In genomic region chr2:163637655-163638266, GRCm38 (mm10) we compare ENCODE assay signal across 16 mouse cellular contexts. TPM values are rescaled to one million over a fixed set of nuclear protein-coding genes. Genes with fewer than 3 reads are reported as not detected.
A peak's percentile ranks its signal among the peaks of the same experiment; 100 is the strongest.
DNase-seq lines count a peak whose midpoint lies in the region; ATAC-seq and TF ChIP-seq lines count a peak whose summit lies in the region.
"Had no signal": no experiment of that assay in that cellular context is flagged by ENCODE, and none has a peak within 500 bp of the region (broad histone marks: within the 10 kb centered on the region; RNA-seq: fewer than 3 reads in every experiment).

No protein-coding gene starts in this region.

- DNase-seq in heart, postnatal 36 days = no peak
- DNase-seq in stomach, postnatal 0 days (ENCODE audit: low spot score) = no peak
- peak; percentile 48 for DNase-seq in yolk sac, embryonic 10.5 days (ENCODE audit: low spot score)
- DNase-seq in adrenal gland, postnatal 10 days = no peak
- DNase-seq: cerebellum, postnatal 25 days; kidney, adult 18-20 months; lung, adult 2 months; thymus, postnatal 36 days had no signal

- H3K4me1 ChIP-seq in heart, embryonic 14.5 days (ENCODE audit: control insufficient read depth in 2 of 2, insufficient read depth in 2 of 2, low read length in 2 of 2) = peaks cover 12 to 51% of the 10 kb centered on the region in 2 experiments
- 0 out of 2 replicates have a peak, but pooled peaks cover 17% of the 10 kb centered on the region for H3K4me1 ChIP-seq in stomach, embryonic 15.5 days
- no peaks in the 10 kb centered on the region for H3K4me1 ChIP-seq in stomach, postnatal 0 days (replicated peaks; ENCODE audit: control insufficient read depth, insufficient read depth)
- H3K4me1 ChIP-seq in intestine, embryonic 16.5 days (ENCODE audit: control insufficient read depth, insufficient read depth, low read length) = peaks cover 32% of the 10 kb centered on the region

- TF ChIP-seq CTCF in stomach, postnatal 0 days (IDR thresholded peaks at IDR 0.05; ENCODE audit: low read depth) = no peak

- TF ChIP-seq EP300 in stomach, postnatal 0 days (optimal IDR thresholded peaks at IDR 0.05) = no peak

- H3K4me3 ChIP-seq in heart, embryonic 14.5 days (ENCODE audit: control insufficient read depth in 1 of 2, insufficient read depth in 1 of 2, low read depth in 1 of 2, low read length in 2 of 2) = no peak overlapping the region
- no peak overlapping the region for H3K4me3 ChIP-seq in stomach, embryonic 15.5 days (replicated peaks)
- H3K4me3 ChIP-seq in stomach, postnatal 0 days (ENCODE audit: low read depth, low read length) = no peak overlapping the region
- H3K4me3 ChIP-seq in intestine, embryonic 16.5 days (ENCODE audit: low read length) = peak overlapping the region; percentile 21; the same call in 1 of the 2 replicates
- H3K4me3 ChIP-seq: embryonic facial prominence, embryonic 12.5 days; forebrain, embryonic 12.5 days; hindbrain, embryonic 10.5 days; midbrain, embryonic 12.5 days had no signal

- no peaks in the 10 kb centered on the region for H3K9me3 ChIP-seq in heart, embryonic 14.5 days (ENCODE audit: control insufficient read depth, low read length)
- no peaks in the 10 kb centered on the region for H3K9me3 ChIP-seq in stomach, embryonic 15.5 days
- no peaks in the 10 kb centered on the region for H3K9me3 ChIP-seq in stomach, postnatal 0 days (ENCODE audit: control insufficient read depth, low read length)
- H3K9me3 ChIP-seq in intestine, embryonic 16.5 days (ENCODE audit: control insufficient read depth, low read length) = no peaks in the 10 kb centered on the region
- H3K9me3 ChIP-seq: embryonic facial prominence, embryonic 12.5 days; forebrain, embryonic 12.5 days; hindbrain, embryonic 10.5 days; midbrain, embryonic 12.5 days had no signal

- H3K4me2 ChIP-seq in heart, embryonic 14.5 days (ENCODE audit: low read length) = peak overlapping the region; percentile 53
- H3K4me2 ChIP-seq in stomach, embryonic 15.5 days = no peak overlapping the region
- H3K4me2 ChIP-seq in stomach, postnatal 0 days (replicated peaks; ENCODE audit: low read depth) = no peak overlapping the region
- H3K4me2 ChIP-seq in intestine, embryonic 16.5 days (ENCODE audit: low read depth, low read length) = peak overlapping the region; percentile 24; the same call in 1 of the 2 replicates
- H3K4me2 ChIP-seq: embryonic facial prominence, embryonic 12.5 days; forebrain, embryonic 12.5 days; midbrain, embryonic 12.5 days had no signal

- under 1% methylated on average over 5 of the region's 5 CpGs for WGBS in heart, embryonic 14.5 days
- 43% methylated on average over 5 of the region's 5 CpGs for WGBS in stomach, embryonic 15.5 days
- 44% methylated on average over 5 of the region's 5 CpGs for WGBS in stomach, postnatal 0 days
- 30% methylated on average over 5 of the region's 5 CpGs for WGBS in intestine, embryonic 16.5 days

- 0 out of 2 replicates have a peak, but pooled peaks have one; percentile 42 for ATAC-seq in heart, embryonic 14.5 days (ENCODE audit: insufficient number of reproducible peaks, insufficient read depth, low FRiP score, low read depth)
- no peak; the same call in 1 of the 2 replicates for ATAC-seq in stomach, embryonic 15.5 days (ENCODE audit: insufficient read depth, low FRiP score, low read depth)
- no peak for ATAC-seq in stomach, postnatal 0 days (ENCODE audit: low FRiP score, low TSS enrichment)
- peak; percentile 82 for ATAC-seq in intestine, embryonic 16.5 days
- ATAC-seq: Patski had no signal

- H3K9ac ChIP-seq in heart, embryonic 14.5 days (ENCODE audit: low read length) = peak overlapping the region; percentile 62
- no peak overlapping the region for H3K9ac ChIP-seq in stomach, embryonic 15.5 days
- H3K9ac ChIP-seq in stomach, postnatal 0 days (ENCODE audit: low read length) = no peak overlapping the region
- no peak overlapping the region for H3K9ac ChIP-seq in intestine, embryonic 16.5 days (ENCODE audit: low read depth, low read length)
- H3K9ac ChIP-seq: embryonic facial prominence, embryonic 12.5 days; forebrain, embryonic 12.5 days; midbrain, embryonic 12.5 days had no signal

- H3K36me3 ChIP-seq in heart, embryonic 14.5 days (ENCODE audit: control insufficient read depth, insufficient read depth, low read length) = peaks cover 63% of the 10 kb centered on the region
- peaks cover 8% of the 10 kb centered on the region; the same call in 1 of the 2 replicates for H3K36me3 ChIP-seq in stomach, embryonic 15.5 days
- 0 out of 2 replicates have a peak, but pooled peaks cover 6% of the 10 kb centered on the region for H3K36me3 ChIP-seq in stomach, postnatal 0 days (ENCODE audit: control insufficient read depth, insufficient read depth, low read length)
- peaks cover 6% of the 10 kb centered on the region; the same call in 1 of the 2 replicates for H3K36me3 ChIP-seq in intestine, embryonic 16.5 days (ENCODE audit: control insufficient read depth, insufficient read depth, low read length)

- H3K27ac ChIP-seq in heart, embryonic 14.5 days (replicated peaks in 1 of 2; ENCODE audit: control insufficient read depth in 1 of 2, insufficient read depth in 1 of 2, low read depth in 2 of 2, low read length in 2 of 2) = peak overlapping the region; percentile 78 to 84
- H3K27ac ChIP-seq in stomach, embryonic 15.5 days = peak overlapping the region; percentile 59; the same call in 1 of the 2 replicates
- H3K27ac ChIP-seq in stomach, postnatal 0 days (replicated peaks) = no peak overlapping the region
- H3K27ac ChIP-seq in intestine, embryonic 16.5 days (ENCODE audit: low read length) = peak overlapping the region; percentile 79
- H3K27ac ChIP-seq: embryonic facial prominence, embryonic 12.5 days; forebrain, embryonic 12.5 days; hindbrain, embryonic 10.5 days; midbrain, embryonic 12.5 days had no signal

- H3K27me3 ChIP-seq in heart, embryonic 14.5 days (ENCODE audit: control insufficient read depth, insufficient read depth, low read length) = no peaks in the 10 kb centered on the region
- no peaks in the 10 kb centered on the region for H3K27me3 ChIP-seq in stomach, embryonic 15.5 days (replicated peaks)
- H3K27me3 ChIP-seq in stomach, postnatal 0 days (ENCODE audit: control insufficient read depth, insufficient read depth, low read length) = no peaks in the 10 kb centered on the region
- no peaks in the 10 kb centered on the region for H3K27me3 ChIP-seq in intestine, embryonic 16.5 days (replicated peaks; ENCODE audit: control insufficient read depth, insufficient read depth, low read length)
- H3K27me3 ChIP-seq: embryonic facial prominence, embryonic 12.5 days; forebrain, embryonic 12.5 days; midbrain, embryonic 12.5 days; Patski had no signal

- intact Hi-C loops in heart, postnatal 36 days (cut with DNase I) = no loop called here

RNA-seq across cellular contexts. Expression of gene Serinc3, which starts 7.2 kb away (rescaled TPM):
- 76.5 and 79.0 TPM in 2 replicates for polyA plus RNA-seq in heart, embryonic 14.5 days (2014; fragmentation: Nextera tagmentation; extraction: Ambion mirVana)
- total RNA-seq in heart, postnatal 36 days (2021) = 100 to 1,000 TPM; 316 to 421 TPM
- polyA plus RNA-seq in stomach, embryonic 15.5 days (2015; fragmentation: Nextera tagmentation; extraction: Ambion mirVana) = 46.3 and 49.1 TPM in 2 replicates
- 35.8 and 36.4 TPM in 2 replicates for polyA plus RNA-seq in stomach, postnatal 0 days (2015; fragmentation: Nextera tagmentation; extraction: Ambion mirVana)
- polyA plus RNA-seq in intestine, embryonic 16.5 days (2015; fragmentation: Nextera tagmentation; extraction: Ambion mirVana) = 55.4 and 57.1 TPM in 2 replicates
- 100 to 1,000 TPM; 350 to 392 TPM for total RNA-seq in adrenal gland, postnatal 10 days (2021)

RNA-seq across cellular contexts. Expression of gene Pkig, which starts 20.4 kb away (rescaled TPM):
- polyA plus RNA-seq in heart, embryonic 14.5 days (2014; fragmentation: Nextera tagmentation; extraction: Ambion mirVana) = 324 and 359 TPM in 2 replicates
- total RNA-seq in heart, postnatal 36 days (2021) = 100 to 1,000 TPM; 221 to 229 TPM
- 105 and 117 TPM in 2 replicates for polyA plus RNA-seq in stomach, embryonic 15.5 days (2015; fragmentation: Nextera tagmentation; extraction: Ambion mirVana)
- polyA plus RNA-seq in stomach, postnatal 0 days (2015; fragmentation: Nextera tagmentation; extraction: Ambion mirVana) = 60.9 and 66.3 TPM in 2 replicates
- 115 and 122 TPM in 2 replicates for polyA plus RNA-seq in intestine, embryonic 16.5 days (2015; fragmentation: Nextera tagmentation; extraction: Ambion mirVana)
- 10 to 100 TPM; 46.9 to 60.8 TPM for total RNA-seq in adrenal gland, postnatal 10 days (2021)

RNA-seq across cellular contexts. Expression of gene Ttpal, which starts 35.6 kb away (rescaled TPM):
- polyA plus RNA-seq in heart, embryonic 14.5 days (2014; fragmentation: Nextera tagmentation; extraction: Ambion mirVana) = 23.7 and 24.2 TPM in 2 replicates
- total RNA-seq in heart, postnatal 36 days (2021) = 10 to 100 TPM in 1 of 2 experiments, 1 to 10 TPM in 1; 9.9 to 11.6 TPM
- 26.2 and 26.9 TPM in 2 replicates for polyA plus RNA-seq in stomach, embryonic 15.5 days (2015; fragmentation: Nextera tagmentation; extraction: Ambion mirVana)
- polyA plus RNA-seq in stomach, postnatal 0 days (2015; fragmentation: Nextera tagmentation; extraction: Ambion mirVana) = 19.9 and 20.8 TPM in 2 replicates
- 22.2 and 22.9 TPM in 2 replicates for polyA plus RNA-seq in intestine, embryonic 16.5 days (2015; fragmentation: Nextera tagmentation; extraction: Ambion mirVana)
- total RNA-seq in adrenal gland, postnatal 10 days (2021) = 10 to 100 TPM; 24.8 to 26.4 TPM

Comparison
In these comparisons a context has a peak if more than half of its experiments do, and no peak if none do; other contexts are left out.
1. ATAC-seq: peak in heart, embryonic 14.5 days (single experiment) and intestine, embryonic 16.5 days (single experiment); none in stomach, embryonic 15.5 days (single experiment) and stomach, postnatal 0 days (single experiment).
2. H3K4me2 ChIP-seq: peak in heart, embryonic 14.5 days (single experiment) and intestine, embryonic 16.5 days (single experiment); none in stomach, embryonic 15.5 days (single experiment) and stomach, postnatal 0 days (single experiment).